Mouse (Mus musculus): ENCODE measurements around the gene Hck.

The Hck gene

DNA sequence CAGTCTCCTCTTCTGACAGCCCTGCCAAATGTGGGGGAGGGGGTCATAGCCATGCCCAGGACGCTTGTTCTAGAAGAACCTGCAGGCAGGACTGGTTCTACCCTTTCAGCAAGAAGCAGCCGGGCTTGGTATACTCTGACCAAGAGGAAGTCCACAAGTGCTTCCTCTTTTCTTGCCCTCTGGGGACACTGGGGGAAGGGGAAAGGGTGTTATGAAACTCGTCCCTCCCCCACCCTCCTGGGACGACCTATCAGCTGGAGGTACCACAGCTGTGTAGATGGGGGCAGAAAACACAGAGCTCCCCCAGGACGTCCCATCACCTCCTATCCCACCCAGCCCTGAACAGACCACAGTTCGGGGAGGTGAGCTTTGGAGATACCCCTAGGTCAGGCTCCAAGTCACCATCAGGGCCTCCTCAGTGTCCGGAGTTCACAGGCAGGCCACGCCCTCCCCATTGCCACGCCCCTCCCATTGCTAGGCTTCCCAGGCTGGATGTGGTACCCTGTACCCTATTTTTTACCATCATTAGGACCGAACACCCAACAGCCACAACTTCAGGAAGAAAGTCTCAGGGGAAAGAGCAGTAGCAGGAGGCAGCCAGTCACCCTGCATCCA, 17.6 kb upstream of the Hck start:
- DNase-seq (ENCODE audit: low read depth, low spot score): no peak

DNA sequence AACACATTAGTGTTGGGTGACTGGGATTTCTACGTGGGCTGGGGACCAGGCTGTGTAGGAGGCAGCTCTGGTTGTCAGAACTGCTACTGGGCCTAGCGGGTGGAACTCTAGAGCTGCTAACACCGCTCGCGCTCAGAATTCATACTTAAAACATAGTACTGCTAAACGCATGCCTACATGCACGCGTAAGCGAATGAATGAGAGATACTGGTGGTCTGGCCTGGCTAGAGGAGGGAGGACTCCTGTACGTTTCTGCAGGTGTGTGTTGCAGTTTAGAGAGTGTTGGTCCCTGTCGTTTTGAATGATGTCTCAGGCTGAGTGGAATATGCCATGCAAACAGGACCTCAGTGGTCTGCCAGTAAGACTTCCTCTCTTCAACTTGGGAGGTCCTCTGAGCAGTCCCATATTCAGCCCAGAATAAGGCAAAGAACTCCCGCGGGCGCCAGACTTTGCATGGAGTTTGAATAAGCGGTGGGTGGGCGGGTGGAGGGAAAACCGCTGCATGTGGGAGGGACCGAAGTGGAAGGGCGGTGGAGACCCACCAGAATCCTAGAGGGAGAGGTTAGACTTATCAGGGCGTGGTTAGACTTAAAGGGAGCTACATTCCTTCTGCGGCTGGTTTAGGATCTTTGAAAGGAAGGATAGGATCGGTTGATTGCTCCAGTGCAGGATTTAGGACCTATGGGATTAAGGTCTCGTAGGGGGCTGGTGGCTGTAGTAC, 1.1 kb upstream of the Hck start:
- no peak for DNase-seq (ENCODE audit: low read depth, low spot score)

DNA sequence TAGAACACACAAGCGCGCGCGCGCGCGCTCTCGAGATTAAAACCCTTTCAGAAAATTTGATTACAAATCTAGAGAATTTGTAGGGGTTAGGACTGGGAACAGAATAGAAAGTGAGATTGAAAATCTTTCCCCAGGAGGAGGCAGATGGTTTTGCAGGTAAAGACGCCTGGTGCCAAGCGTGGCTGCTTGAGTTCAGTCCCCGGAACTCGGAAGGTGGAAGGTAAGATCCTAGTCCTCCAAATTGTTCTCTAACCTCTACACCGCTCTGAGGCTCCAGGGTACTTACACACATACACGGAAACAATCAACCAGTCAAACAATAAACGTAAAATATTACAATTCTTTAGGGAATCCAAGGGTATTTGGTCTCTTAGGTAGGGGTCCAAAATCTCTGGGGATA, 466 bp upstream of the Hck start:
- no peak for DNase-seq (ENCODE audit: low read depth, low spot score)

DNA sequence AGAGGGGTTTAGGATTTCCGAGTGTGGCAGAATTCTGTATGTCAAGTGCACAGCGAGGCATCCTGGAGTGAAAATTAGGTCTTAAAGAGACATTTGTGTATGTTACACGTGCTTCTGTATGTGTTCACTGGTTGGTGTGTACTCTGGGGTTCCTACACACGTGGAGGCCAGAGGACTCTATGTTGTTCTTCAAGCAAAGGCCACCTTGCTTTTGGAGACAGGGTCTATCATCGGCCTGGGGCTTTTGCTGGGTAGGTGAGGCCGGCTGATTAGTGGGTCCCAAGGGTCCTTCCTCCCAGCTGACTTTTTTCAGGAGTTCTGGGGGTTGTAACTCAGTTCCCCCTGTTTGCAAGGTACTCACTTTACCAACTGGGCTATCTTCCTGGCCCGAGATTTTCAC, 1.3 kb downstream of the Hck start:
- DNase-seq (ENCODE audit: low read depth, low spot score): no peak

DNA sequence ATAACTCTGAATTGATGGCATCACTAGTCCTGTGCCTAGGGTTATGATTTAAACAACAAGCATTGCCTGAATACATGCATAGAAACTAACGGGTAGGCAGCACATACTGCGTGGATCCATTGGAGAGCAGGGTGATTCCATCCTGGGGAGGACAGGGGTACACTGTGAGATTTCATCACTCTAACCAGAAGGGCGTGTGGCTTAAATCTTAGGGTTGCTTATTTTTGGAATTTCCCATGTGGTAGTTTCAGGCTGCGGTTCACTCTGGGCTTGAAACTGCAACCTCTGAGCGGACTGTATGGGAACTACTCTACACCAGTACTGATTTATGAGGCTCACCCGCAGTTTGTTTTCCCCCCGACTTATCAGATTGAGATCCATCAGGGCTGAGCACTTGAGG, 3.0 kb downstream of the Hck start:
- DNase-seq (ENCODE audit: low read depth, low spot score): no peak

DNA sequence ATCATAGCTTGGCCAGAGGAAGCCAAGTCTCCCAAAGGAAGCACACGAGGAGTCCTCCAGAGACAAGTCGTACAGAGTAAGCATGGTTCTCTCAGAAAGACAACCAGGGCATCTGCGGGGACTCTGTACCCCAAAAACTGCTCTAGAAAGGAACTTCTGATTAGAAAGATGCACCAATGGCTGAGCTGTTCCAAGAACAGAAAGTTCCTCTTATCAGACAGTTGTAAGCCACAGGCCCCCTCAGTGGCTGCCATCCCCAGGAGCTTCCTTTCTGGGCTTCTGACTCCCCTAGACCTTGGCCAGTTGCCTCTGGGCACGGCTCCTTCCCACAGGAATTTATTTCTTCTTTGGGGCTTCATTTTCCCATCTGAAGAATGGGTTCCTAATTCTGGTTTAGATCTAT, 7.4 kb downstream of the Hck start:
- no peak for DNase-seq (ENCODE audit: low read depth, low spot score)

DNA sequence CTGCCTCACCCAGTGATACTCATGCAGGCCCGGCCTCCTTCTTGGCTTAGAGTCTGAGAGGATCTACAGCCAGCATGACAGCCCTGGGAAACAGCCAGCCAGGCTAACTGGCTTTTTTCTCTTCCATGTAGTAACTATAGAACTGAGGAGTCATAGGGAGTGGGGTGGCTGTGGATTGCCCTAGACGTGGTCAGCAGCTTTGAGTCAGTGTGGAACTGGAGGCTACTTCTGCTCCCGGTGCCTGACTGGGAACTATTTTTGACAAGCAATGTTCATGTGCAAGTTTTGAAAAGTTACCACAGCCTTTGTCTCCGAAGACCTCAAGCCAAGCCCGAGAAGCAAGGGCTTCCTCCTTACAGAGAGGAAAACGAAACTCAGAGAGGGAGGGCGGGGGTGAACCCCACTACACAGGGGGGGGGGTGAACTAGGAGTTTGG, 8.8 kb downstream of the Hck start:
- DNase-seq (ENCODE audit: low read depth, low spot score): no peak

DNA sequence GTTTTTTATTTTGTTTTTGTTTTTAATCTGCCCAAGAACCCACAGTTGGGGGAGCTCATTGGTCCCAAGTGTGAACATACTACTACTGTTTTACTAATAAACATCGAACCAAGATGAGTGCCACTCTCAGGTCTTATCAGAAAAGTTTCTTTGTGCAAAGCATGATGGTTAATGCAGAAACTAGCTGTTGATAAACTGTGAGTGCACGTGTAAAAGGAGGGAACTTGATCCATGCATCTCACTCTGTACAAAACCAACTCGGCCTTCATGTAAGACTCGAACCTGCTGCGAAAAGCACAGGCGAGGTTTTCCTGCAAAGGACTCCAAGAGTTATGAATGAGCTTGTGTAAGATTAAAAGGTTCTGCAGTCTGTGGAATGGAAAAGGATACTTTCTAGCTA, 11.2 kb downstream of the Hck start:
- DNase-seq (ENCODE audit: low read depth, low spot score): no peak

DNA sequence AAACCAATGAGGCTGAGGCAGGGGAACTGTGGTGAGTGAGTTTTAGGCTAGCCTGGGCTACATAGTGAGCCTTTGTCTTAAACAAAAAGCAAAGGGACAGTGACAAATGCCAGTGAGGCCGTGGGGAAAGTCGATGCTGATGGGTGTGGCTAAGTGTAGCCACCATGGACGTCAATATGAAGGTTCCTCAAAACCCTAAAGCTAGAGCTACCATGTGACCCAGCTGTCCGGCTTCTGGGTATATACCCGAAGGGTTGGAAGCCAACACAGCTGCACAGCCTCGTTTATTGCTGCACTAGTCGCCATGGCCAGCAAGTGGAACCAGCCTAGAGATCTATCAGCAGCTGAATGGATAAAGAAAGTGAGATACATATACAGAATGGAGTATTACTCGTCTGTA, 11.9 kb downstream of the Hck start:
- no peak for DNase-seq (ENCODE audit: low read depth, low spot score)

DNA sequence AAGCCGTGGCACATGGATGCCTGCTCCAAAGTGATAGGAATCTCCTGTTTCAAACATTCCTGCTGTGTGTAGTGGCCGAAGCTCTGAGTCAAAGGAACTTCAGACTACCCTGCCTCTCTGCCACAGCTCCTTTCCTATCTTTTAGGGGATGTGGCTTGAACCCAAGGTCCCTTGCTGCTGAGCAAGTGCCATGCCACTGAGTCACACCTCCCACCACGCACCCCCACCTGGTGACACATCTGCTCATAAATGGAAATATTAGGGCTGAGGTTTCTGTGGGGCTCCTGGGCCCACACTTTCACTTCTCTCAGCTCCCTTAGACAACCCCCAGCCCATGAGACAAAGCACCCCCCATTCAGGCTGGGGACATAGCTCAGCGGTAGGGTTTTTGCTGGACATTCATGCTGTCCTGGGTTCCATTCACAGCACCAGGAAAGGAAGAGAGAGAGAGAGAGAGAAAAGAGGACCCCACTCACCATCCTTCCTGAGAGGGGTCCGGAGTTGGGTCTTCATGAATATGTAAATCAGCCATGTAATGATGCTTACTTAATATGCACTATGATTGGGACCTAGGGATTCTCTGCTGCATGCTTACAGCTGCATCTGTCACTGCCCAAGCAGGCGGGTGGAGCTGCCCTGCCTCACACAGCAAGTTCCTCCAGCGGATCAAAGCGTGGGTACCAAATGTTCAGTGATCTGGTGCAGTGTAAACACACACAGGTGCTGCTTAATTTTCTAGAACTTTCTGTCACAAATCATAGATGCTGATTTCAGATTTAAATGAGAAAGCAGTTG, 13.8 kb downstream of the Hck start:
- no peak for DNase-seq (ENCODE audit: low read depth, low spot score)

DNA sequence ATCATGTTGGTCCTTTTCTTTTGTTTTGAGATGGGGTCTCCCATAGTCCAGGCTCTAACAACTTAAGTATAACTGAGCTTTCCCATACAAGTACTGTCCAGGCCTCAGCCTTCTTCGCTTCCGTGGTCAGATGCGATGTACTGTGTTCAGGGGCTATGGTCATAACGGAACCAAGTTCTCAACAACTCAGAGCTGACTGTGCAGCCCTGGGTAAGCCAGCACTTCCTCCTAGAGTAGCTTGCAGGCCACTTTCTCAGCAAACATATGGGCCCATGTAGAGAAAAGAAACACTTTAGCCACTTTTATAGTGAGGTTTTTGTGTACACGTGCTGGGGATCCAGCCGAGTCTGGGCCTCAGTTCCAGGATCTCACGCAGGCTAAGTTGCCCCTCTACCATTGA, 14.4 kb downstream of the Hck start:
- DNase-seq (ENCODE audit: low read depth, low spot score): no peak

DNA sequence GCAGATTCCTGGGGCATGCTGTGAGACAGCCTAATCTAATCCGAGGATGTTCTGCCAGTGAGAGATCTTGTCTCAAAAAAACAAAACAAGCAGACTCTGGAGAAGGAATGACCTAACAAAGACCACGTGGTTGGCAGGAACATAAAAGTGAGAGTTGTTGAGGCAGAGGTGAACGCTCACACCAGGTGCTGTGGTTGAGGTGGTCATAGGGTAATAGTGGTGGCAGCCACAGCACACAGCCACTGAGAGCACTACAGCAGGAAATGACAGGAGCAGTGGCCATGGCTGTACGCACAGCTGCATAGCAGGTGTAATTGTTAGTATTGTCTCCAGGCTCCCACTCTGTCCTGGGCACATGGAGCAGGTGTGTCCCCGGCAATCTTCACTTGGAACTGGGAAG, 17.6 kb downstream of the Hck start:
- DNase-seq (ENCODE audit: low read depth, low spot score): no peak

DNA sequence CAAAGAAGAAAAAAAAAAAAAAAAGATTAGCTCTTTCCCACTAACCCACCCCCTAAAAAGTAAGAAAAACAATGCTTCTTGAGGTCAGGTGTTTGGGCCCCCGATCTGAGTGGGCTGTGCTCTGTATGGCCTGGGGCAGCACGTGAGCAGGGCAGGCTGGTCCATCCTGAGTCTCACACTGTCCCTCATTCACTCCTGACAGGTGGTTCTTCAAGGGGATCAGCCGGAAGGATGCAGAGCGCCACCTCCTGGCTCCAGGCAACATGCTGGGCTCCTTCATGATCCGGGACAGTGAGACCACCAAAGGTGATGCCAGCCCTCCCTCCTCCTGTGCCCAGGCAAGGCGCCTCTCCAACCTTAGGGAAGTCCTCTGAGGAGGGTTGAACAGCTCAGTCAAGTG, 22.8 kb downstream of the Hck start:
- no peak for DNase-seq (ENCODE audit: low read depth, low spot score)

DNA sequence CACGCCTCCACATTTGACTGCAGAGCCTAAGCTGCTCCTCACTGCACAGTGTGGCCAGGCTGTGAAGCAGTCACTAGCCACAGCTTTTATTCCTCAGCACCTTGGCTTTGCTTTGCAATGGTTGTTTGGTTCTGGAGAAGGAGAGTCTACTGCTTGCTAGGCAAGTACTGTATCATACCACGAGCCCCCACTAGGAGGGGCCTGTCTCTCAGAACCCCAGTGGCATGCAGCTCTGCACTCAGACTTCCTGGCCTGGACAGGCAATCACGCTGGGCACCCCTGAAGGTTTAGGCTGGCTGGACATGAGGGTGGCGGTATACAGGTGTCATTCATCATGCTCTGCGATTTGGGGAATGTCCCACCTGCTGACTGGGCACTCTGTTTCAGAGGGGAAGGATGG, 26.0 kb downstream of the Hck start:
- no peak for DNase-seq (ENCODE audit: low read depth, low spot score)

DNA sequence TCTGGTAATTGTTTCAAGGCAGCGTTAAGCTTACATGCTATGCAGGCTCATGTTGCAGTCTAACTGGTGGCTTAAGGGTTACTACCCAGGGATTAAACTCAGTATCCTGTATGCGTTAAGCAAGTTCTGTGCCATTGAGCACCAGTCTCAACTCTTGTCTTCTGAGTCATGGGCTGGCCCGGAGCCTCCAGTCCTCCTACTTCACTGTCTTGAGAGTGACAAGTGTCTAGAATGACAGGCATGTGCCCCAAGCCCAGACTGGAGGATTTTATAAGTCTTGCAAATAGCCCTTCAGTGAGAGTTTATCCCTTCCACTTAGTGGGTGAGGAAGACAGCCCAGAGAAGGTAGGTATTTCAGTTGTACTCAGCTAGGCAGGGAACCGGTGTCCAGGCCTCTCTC, 27.9 kb downstream of the Hck start:
- no peak for DNase-seq (ENCODE audit: low read depth, low spot score)

DNA sequence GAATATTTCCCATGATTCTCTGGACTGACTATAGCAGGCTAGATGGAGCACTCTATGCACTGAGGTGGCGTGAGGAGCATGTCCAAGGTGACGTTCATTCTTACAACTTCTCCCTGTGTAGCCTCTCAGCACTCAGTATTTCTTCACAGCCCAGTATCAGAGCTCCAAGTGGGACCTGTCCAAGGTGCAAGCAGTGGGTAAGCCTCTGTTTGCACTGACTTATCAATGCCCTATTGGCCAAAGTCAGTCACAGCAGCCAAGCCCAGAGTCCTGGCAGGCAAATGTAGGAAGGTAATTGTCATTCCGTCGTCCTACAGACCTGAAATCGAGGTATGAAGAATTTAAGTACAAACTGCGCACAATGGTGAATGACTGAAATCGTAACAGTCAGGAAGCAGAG, 30.9 kb downstream of the Hck start:
- DNase-seq (ENCODE audit: low read depth, low spot score): no peak

DNA sequence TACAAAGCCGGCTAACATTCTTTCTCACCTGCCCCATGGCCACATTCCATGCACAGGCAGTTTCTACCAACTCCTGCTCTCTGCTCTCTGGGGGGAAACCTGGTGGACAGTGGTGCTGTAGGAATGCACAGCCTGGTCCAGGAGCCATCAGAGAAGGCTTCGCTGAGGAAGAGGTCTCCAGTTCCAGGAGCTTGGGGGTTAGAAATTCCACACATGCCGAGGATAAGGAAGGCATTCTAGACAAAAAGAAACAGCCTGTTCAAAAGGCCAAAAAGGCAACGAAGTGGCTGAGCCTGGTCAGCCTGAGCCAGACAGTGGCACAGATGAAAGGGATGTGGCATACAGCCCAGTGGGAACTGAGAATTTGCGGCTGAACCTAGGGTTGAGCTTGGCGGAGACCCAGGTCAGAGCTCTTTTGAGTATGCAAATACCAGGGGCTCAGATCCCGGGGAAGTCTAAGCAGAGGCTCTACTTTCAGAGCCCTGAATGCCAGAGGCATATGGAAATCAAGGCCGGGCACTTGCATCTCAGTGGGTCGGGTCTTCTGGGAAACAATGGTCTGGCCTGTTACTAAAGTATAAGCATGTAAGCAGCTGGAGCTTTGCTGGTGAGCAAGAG, 31.8 kb downstream of the Hck start:
- DNase-seq (ENCODE audit: low read depth, low spot score): no peak

DNA sequence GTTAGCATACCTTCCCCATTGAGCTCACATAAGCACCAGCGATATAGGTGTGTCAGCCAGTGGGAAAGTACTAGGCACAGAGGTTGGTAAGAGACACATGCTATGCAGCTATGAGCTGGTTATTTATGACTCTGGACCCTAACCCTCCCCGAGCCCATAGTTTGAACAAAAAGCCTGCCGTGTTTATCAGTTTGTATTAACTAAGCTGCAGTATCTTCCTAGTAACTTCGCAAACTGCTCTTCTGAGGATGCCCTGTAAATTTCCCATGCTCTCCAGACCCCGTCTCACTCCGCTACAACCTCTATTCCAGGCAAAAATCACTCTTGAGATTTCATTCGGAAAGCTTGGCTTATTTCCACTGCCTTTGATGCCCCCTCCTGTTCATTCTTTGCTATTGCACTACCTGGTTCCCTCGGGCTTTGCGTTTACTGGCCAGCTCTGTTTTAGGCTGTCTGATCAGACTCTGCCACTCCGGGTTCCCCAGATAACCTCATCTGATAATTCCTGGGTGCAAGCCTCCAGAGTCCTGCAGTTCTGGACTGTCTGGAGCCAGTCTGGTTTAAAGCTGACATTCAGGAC, 34.4 kb downstream of the Hck start:
- DNase-seq (ENCODE audit: low read depth, low spot score): no peak

DNA sequence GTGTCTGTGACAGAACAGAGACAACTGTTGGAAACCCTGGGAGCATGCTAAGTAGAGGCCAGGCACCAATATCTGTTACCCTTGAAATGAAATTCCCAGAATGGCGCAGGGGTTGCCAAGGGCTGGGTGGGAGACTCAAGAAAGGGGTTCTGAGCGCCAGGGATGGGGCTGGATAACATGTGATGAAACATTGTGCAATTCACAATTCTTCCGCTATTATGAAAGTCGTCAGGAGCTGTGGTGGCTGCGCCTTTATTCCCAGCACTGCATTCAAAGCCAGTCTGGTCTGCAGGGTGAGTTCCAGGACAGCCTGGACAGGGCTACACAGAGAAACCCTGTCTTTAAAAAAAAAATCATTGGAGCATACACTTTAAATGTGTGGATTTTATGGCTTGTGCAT, 37.1 kb downstream of the Hck start:
- no peak for DNase-seq (ENCODE audit: low read depth, low spot score)

DNA sequence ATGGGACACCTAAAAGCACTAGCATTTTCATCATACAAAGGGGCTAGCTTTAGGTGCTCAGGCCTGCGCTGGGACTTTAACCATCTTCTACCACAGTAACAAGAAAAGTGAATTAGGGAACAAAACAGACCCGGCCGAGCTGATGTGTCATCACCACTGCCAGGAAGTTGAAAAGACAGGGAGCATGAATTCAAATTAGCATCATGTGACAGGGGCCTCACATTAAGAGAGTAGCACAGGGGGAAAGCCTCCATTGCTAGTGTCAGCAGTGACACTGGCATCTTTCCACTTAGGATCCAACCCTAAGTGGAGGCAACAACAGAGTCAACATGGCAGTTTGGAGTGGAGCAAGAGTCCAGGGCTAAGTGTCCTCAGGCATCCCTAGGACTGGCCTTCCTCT, 39.0 kb downstream of the Hck start:
- DNase-seq (ENCODE audit: low read depth, low spot score): no peak

DNA sequence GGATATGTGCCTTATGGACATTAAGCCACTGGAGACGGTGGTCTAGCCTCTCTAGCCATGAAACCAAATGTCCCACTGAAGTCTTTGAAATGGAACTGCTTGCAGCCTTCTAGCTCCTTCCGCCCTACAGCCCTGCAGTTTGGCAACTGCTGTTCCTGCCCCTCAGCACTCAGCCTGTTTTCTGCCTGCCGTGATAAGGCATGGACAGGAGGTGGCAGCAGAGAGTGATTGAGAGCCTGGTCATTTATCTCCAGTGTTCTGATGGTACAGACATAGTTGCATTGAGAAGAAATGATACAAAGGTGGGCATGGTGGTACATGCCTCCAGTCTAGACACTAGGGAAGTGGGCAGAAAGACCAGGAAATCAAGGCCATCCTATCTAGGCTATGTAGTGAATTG, 39.4 kb downstream of the Hck start:
- DNase-seq (ENCODE audit: low read depth, low spot score): peak; percentile 47

DNA sequence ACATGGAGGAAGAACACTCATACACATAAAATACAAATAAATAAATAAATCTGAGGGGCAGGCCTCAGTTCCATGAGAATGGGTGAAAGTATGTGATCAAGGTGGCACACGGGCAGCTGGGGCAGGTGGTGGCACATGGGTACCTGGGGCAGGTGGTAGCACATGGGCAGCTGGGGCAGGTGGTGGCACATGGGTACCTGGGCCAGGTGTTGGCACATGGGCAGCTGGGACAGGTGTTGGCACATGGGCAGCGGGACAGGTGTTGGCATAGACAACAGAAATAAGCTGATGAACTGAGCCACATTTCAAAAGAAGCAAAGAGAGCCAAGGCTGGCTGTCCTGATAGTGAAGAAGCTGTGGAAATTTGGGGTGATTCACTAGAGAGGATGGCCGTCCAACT, 41.5 kb downstream of the Hck start:
- no peak for DNase-seq (ENCODE audit: low read depth, low spot score)

Measured in c-Kit-negative CD71-positive TER-119-positive erythroid progenitor cells, embryonic 14.5 days (primary cell).